Comparison of ENCODE assay signal across 7 mouse cellular contexts in genomic region chr6:65453465-65453864, GRCm38 (mm10).
DNase-seq lines count a peak whose midpoint lies in the region; ATAC-seq and TF ChIP-seq lines count a peak whose summit lies in the region.

No protein-coding gene starts in this region.

- H3K36me3 ChIP-seq in liver, adult 2 months (ENCODE audit: control insufficient read depth, insufficient read depth, low read length): no peaks in the 10 kb centered on the region
- no peaks in the 10 kb centered on the region for H3K36me3 ChIP-seq in liver, embryonic 11.5 days (ENCODE audit: control insufficient read depth, insufficient read depth, low read length)
- H3K36me3 ChIP-seq in embryonic facial prominence, embryonic 14.5 days (ENCODE audit: control insufficient read depth, insufficient read depth, low read length): no peaks in the 10 kb centered on the region
- H3K36me3 ChIP-seq in neural tube, embryonic 13.5 days: no peaks in the 10 kb centered on the region

- H3K79me2 ChIP-seq in liver, adult 2 months (ENCODE audit: control insufficient read depth, insufficient read depth, low read length): no peaks in the 10 kb centered on the region

- H3K9me3 ChIP-seq in liver, embryonic 11.5 days (ENCODE audit: control insufficient read depth, low read length): no peaks in the 10 kb centered on the region
- H3K9me3 ChIP-seq in embryonic facial prominence, embryonic 14.5 days (ENCODE audit: control insufficient read depth, low read length): no peaks in the 10 kb centered on the region
- H3K9me3 ChIP-seq in neural tube, embryonic 13.5 days: no peaks in the 10 kb centered on the region

- TF ChIP-seq CTCF in liver, adult 2 months (IDR thresholded peaks at IDR 0.05; ENCODE audit: low read depth, low read length): no peak

- no peak overlapping the region for H3K9ac ChIP-seq in liver, adult 2 months (ENCODE audit: low read depth, low read length)
- no peak overlapping the region for H3K9ac ChIP-seq in liver, embryonic 11.5 days (ENCODE audit: low read depth, low read length)
- no peak overlapping the region for H3K9ac ChIP-seq in embryonic facial prominence, embryonic 14.5 days (ENCODE audit: low read depth, low read length)
- no peak overlapping the region for H3K9ac ChIP-seq in neural tube, embryonic 13.5 days

- H3K4me3 ChIP-seq in liver, adult 2 months (ENCODE audit: insufficient read depth, low read depth, low read length): no peak overlapping the region
- no peak overlapping the region for H3K4me3 ChIP-seq in liver, embryonic 11.5 days (ENCODE audit: low read depth, low read length)
- H3K4me3 ChIP-seq in embryonic facial prominence, embryonic 14.5 days (ENCODE audit: low read depth, low read length): no peak overlapping the region
- no peak overlapping the region for H3K4me3 ChIP-seq in neural tube, embryonic 13.5 days

- DNase-seq in liver, adult 2 months (ENCODE audit: extremely low read depth, low read depth, low spot score): peak; percentile 5
- DNase-seq in liver, embryonic 11.5 days (ENCODE audit: low spot score): no peak
- peak; percentile 3 for DNase-seq in WW6 (ENCODE audit: low read depth, low spot score)
- DNase-seq in embryonic facial prominence, embryonic 14.5 days (ENCODE audit: low spot score): peak; percentile 70
- DNase-seq in layer of hippocampus, adult 9-10 months (ENCODE audit: low spot score): peak; percentile 30
- DNase-seq in gastrocnemius, adult 8-10 months (ENCODE audit: low spot score in 2 of 2): no peak

- no peak overlapping the region for H3K27ac ChIP-seq in liver, adult 2 months (replicated peaks; ENCODE audit: insufficient read depth, low read depth, low read length)
- H3K27ac ChIP-seq in liver, embryonic 11.5 days (ENCODE audit: low read depth, low read length): no peak overlapping the region
- no peak overlapping the region for H3K27ac ChIP-seq in embryonic facial prominence, embryonic 14.5 days (replicated peaks; ENCODE audit: low read depth, low read length)
- no peak overlapping the region for H3K27ac ChIP-seq in neural tube, embryonic 13.5 days (replicated peaks)

- H3K4me1 ChIP-seq in liver, adult 2 months (ENCODE audit: control insufficient read depth, insufficient read depth, low read length): no peaks in the 10 kb centered on the region
- no peaks in the 10 kb centered on the region for H3K4me1 ChIP-seq in liver, embryonic 11.5 days (replicated peaks; ENCODE audit: control insufficient read depth, insufficient read depth, low read length)
- H3K4me1 ChIP-seq in embryonic facial prominence, embryonic 14.5 days (ENCODE audit: control insufficient read depth, insufficient read depth, low read length): no peaks in the 10 kb centered on the region
- no peaks in the 10 kb centered on the region for H3K4me1 ChIP-seq in neural tube, embryonic 13.5 days (replicated peaks)

- ATAC-seq in liver, embryonic 11.5 days (replicated peaks; ENCODE audit: low FRiP score): no peak
- ATAC-seq in embryonic facial prominence, embryonic 14.5 days (ENCODE audit: low read depth): peak; percentile 37; the same call in 1 of the 2 replicates
- peak; percentile 78 for ATAC-seq in neural tube, embryonic 13.5 days (ENCODE audit: low read depth)

- no peak for TF ChIP-seq POLR2A in liver, adult 2 months (IDR thresholded peaks at IDR 0.05; ENCODE audit: extremely low read depth, insufficient read depth, low read length)

- no peaks in the 10 kb centered on the region for H3K27me3 ChIP-seq in liver, adult 2 months (ENCODE audit: control insufficient read depth, insufficient read depth, low read length)
- no peaks in the 10 kb centered on the region for H3K27me3 ChIP-seq in liver, embryonic 11.5 days (replicated peaks; ENCODE audit: control insufficient read depth, insufficient read depth, low read length)
- no peaks in the 10 kb centered on the region for H3K27me3 ChIP-seq in embryonic facial prominence, embryonic 14.5 days (replicated peaks; ENCODE audit: control insufficient read depth, insufficient read depth, low read length)
- H3K27me3 ChIP-seq in neural tube, embryonic 13.5 days: no peaks in the 10 kb centered on the region

- H3K4me2 ChIP-seq in liver, embryonic 11.5 days: no peak overlapping the region
- H3K4me2 ChIP-seq in embryonic facial prominence, embryonic 14.5 days (ENCODE audit: low read depth, low read length): no peak overlapping the region
- no peak overlapping the region for H3K4me2 ChIP-seq in neural tube, embryonic 13.5 days

Comparison
In these comparisons a context has a peak if more than half of its experiments do, and no peak if none do; other contexts are left out.
1. DNase-seq: peak in liver, adult 2 months (single experiment), WW6 (single experiment), embryonic facial prominence, embryonic 14.5 days (single experiment) and layer of hippocampus, adult 9-10 months (single experiment); none in liver, embryonic 11.5 days (single experiment) and gastrocnemius, adult 8-10 months (0 of 2).